ENCODE assay signal across 8 mouse cellular contexts in the genomic region with DNA sequence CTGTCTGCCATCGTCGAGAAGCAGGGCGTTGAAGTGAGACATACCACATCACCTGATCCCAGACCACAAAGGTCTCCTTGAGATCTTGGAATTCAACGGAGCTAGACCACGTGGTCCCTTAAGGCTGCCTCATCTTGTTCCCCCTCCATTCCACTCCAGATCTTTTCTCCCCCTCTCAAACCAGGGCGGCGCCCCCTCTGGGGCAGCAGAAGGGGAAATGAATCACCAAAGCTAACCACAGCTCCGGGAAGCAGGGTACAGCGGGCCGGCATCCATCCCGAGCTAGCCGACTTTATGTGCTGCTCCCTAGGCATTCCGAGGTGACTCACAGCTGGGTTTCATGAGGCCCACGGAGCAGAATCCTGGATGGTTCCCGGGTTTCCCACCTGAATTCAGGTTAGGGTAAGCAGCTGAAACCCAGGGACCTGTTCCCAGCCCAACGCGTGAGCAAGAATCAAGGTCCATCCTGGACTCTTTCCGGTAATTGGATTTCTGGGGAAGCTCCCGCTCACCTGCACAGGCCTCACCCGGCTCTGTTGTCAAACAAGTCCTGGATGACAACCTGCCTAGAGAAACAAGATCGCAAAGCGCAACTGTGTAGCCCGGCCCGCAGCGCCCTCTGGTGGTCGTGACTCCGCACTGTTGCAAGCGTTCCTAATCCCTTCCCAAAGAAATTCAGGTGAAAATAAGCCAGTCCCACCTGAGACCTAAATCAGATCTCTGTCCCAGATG. TPM values are rescaled to one million over a fixed set of nuclear protein-coding genes. Genes with fewer than 3 reads are reported as not detected.
DNase-seq lines count a peak whose midpoint lies in the region; ATAC-seq lines count a peak whose summit lies in the region.

A gene (minus strand): TSS at position 556 of the 732 bp plus-strand sequence.

- H3K4me1 ChIP-seq in intestine, embryonic 15.5 days (replicated peaks): peaks cover 23% of the 10 kb centered on the region
- peaks cover 45% of the 10 kb centered on the region for H3K4me1 ChIP-seq in midbrain, embryonic 10.5 days

- intact Hi-C loops in gastrocnemius, postnatal 36 days (cut with DNase I): loop anchor here (2.0 kb wide), 1 partner anchor 31 kb away; no protein-coding TSS in a partner anchor
- intact Hi-C loops in left cerebral cortex, postnatal 36 days (cut with DNase I): loop anchor here (5.0 to 10.0 kb wide), 4 partner anchors 82 to 459 kb away; a partner anchor contains a TSS

- peak within 1 kb of the TSS; percentile 95 for H3K4me2 ChIP-seq in intestine, embryonic 15.5 days (replicated peaks)

- peak within 1 kb of the TSS; percentile 43 for H3K9ac ChIP-seq in intestine, embryonic 15.5 days

- no peaks in the 10 kb centered on the region for H3K9me3 ChIP-seq in intestine, embryonic 15.5 days
- no peaks in the 10 kb centered on the region for H3K9me3 ChIP-seq in midbrain, embryonic 10.5 days (replicated peaks)

- ATAC-seq in intestine, embryonic 15.5 days: peak; percentile 77

- H3K27ac ChIP-seq in intestine, embryonic 15.5 days: peak within 1 kb of the TSS; percentile 22; the same call in 1 of the 2 replicates
- peak within 1 kb of the TSS; percentile 83 for H3K27ac ChIP-seq in midbrain, embryonic 10.5 days (replicated peaks)

- peaks cover 10% of the 10 kb centered on the region for H3K27me3 ChIP-seq in intestine, embryonic 15.5 days (replicated peaks)
- peaks cover 22% of the 10 kb centered on the region for H3K27me3 ChIP-seq in midbrain, embryonic 10.5 days (ENCODE audit: low read depth, poor library complexity, severe bottlenecking)

- DNase-seq in adrenal gland, adult 18-20 months (ENCODE audit: low spot score in 2 of 2): peak; percentile 86 to 88
- DNase-seq in embryo, embryonic 11 days: peak; percentile 86
- peak; percentile 72 to 79 for DNase-seq in gastrocnemius, postnatal 36 days
- DNase-seq in left cerebral cortex, postnatal 36 days (ENCODE audit: low spot score in 2 of 2): peak; percentile 81
- peak; percentile 85 for DNase-seq in midbrain, embryonic 10.5 days (ENCODE audit: low spot score)
- DNase-seq in right cerebral cortex, postnatal 36 days (ENCODE audit: low spot score in 2 of 2): peak; percentile 55 to 63
- DNase-seq in yolk sac, embryonic 10.5 days (ENCODE audit: low spot score): peak; percentile 72

- under 1% methylated on average over 28 of the region's 28 CpGs for WGBS in intestine, embryonic 15.5 days
- under 1% methylated on average over 28 of the region's 28 CpGs for WGBS in midbrain, embryonic 10.5 days

- H3K4me3 ChIP-seq in intestine, embryonic 15.5 days (replicated peaks): peak within 1 kb of the TSS; percentile 62
- peak within 1 kb of the TSS; percentile 76 for H3K4me3 ChIP-seq in midbrain, embryonic 10.5 days

- H3K36me3 ChIP-seq in intestine, embryonic 15.5 days: no peaks in the 10 kb centered on the region
- no peaks in the 10 kb centered on the region for H3K36me3 ChIP-seq in midbrain, embryonic 10.5 days

RNA-seq across cellular contexts. Expression of the gene that starts here (rescaled TPM):
- total RNA-seq in adrenal gland, adult 18-20 months (2021): 1 to 10 TPM; 4.2 to 8.5 TPM
- 10 to 100 TPM; 20.4 to 21.2 TPM for total RNA-seq in gastrocnemius, postnatal 36 days (2021)
- 3.2 and 3.4 TPM in 2 replicates for polyA plus RNA-seq in intestine, embryonic 15.5 days (2015; fragmentation: Nextera tagmentation; extraction: Ambion mirVana)
- 10 to 100 TPM; 18.5 to 23.0 TPM for total RNA-seq in left cerebral cortex, postnatal 36 days (2021)
- 5.2 and 5.5 TPM in 2 replicates for polyA plus RNA-seq in midbrain, embryonic 10.5 days (2016; fragmentation: Nextera tagmentation; extraction: Ambion mirVana)

Comparison
In these comparisons a context has a peak if more than half of its experiments do, and no peak if none do; other contexts are left out.
1. Peak in every context shown above with its lines: DNase-seq, ATAC-seq, H3K4me3 ChIP-seq and H3K27ac ChIP-seq.